Mouse (Mus musculus): ENCODE data around the gene Snx33. TPM values are rescaled to one million over a fixed set of nuclear protein-coding genes. Genes with fewer than 3 reads are reported as not detected.

Gene Snx33
- polyA plus RNA-seq, 1 experiment from 2014 or later = 2.2 TPM

DNA sequence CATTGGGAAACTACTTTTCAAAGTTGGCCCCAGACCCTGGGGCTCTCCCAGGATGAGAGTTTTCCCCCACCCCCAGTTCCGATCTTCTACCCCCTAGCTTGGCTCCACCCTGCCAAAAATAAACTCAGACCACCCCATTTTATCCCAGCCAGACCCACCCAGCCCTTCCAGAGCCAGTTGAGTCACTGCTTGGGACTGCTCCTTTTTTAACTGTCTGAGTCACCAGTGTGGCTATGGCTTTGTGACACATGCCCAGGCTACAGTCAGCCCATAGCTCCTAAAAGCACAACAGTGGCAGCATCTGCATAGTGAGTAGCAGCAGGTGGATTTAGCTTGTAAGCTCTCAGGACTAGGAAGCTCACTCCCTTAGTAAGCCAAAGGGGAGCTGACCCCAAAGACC is 55.1 kb downstream of the Snx33 start:
- H3K36me3 ChIP-seq (ENCODE audit: control insufficient read depth, insufficient read depth) = no peaks in the 10 kb centered on the region
- no peak overlapping the region for H3K27ac ChIP-seq (ENCODE audit: low read length)
- WGBS = 71% methylated on average over 1 of the region's 1 CpGs
- H3K4me1 ChIP-seq (replicated peaks; ENCODE audit: control insufficient read depth, insufficient read depth, low read length) = peaks cover 10% of the 10 kb centered on the region
- H3K27me3 ChIP-seq (replicated peaks; ENCODE audit: control insufficient read depth, insufficient read depth, low read length) = no peaks in the 10 kb centered on the region
- no peak overlapping the region for H3K4me2 ChIP-seq (ENCODE audit: low read length)
- no peak overlapping the region for H3K9ac ChIP-seq (replicated peaks; ENCODE audit: low read depth, low read length)
- no peaks in the 10 kb centered on the region for H3K9me3 ChIP-seq (ENCODE audit: control insufficient read depth, low read length)
- no peak for ATAC-seq
- no peak overlapping the region for H3K4me3 ChIP-seq (replicated peaks; ENCODE audit: low read length)

DNA sequence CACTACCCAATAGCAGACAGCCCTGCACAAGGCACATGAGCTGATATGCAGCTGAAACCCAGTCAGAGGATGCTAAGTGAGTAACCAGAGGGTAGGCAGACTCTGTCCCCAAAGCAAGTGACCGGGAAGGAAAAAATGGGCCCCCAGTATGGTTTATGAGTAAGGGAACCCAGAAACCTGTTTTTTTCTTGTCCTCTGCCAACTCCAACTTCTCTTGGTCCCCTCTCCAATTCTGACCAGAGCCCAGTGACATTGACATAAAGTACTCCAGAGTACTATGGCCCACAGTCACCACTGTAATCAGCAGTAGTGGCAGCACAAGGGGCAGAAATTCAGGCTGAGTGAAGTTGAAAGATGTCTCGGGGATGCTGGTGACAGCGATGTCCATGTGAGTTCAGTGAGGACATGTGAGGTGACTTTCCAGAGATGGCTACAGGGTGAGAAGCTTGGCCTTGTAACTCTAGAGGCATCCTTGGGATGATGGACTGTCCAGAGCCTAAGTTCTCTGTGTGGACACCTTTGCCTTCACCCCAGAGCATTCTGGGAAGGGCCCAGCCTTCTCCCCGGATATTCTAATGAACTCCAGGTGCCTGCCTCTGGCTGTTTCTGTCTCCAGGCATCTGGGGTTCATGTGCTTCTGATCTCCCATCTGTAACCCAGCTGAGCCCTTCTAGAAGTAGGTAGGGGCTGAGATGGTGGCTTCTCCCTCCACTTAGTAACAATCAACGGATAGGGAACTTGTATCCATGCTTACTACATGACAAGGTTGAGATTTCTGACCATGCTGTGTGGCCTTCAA is 55.9 kb downstream of the Snx33 start:
- Histone ChIP-seq H3K27me3 (replicated peaks; ENCODE audit: control insufficient read depth, insufficient read depth, low read length) (no peaks in the 10 kb centered on the region), H3K9me3 (ENCODE audit: control insufficient read depth, low read length) (no peaks in the 10 kb centered on the region), H3K4me3 (replicated peaks; ENCODE audit: low read length) (no peak overlapping the region), H3K4me2 (ENCODE audit: low read length) (no peak overlapping the region), H3K27ac (ENCODE audit: low read length) (no peak overlapping the region), H3K4me1 (replicated peaks; ENCODE audit: control insufficient read depth, insufficient read depth, low read length) (peaks cover 13% of the 10 kb centered on the region), H3K9ac (replicated peaks; ENCODE audit: low read depth, low read length) (no peak overlapping the region), H3K36me3 (ENCODE audit: control insufficient read depth, insufficient read depth) (no peaks in the 10 kb centered on the region)
- WGBS = 81% methylated on average over 5 of the region's 5 CpGs
- ATAC-seq = no peak

DNA sequence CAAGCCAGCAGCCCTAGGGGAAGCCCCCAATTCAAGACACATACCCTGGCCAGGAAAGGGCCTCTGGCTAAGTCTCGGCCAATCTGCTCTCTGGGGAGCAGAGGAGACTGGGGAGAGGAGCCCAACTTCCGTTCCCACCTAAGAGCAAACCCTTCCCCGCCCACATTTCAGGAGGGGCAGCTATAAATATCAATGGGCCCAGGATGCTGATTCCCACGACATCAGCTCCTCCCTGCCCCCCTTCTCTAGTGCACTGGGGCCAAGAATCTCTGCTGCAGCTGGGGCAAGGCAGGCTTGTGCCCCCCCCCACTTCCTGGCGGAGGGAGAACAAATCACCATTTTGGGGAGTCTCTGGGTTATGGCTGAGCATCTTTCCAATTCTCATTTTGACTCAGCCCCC is 57.0 kb downstream of the Snx33 start:
- Histone ChIP-seq H3K4me2 (ENCODE audit: low read length) (no peak overlapping the region), H3K9ac (replicated peaks; ENCODE audit: low read depth, low read length) (no peak overlapping the region), H3K4me1 (replicated peaks; ENCODE audit: control insufficient read depth, insufficient read depth, low read length) (peaks cover 13% of the 10 kb centered on the region), H3K36me3 (ENCODE audit: control insufficient read depth, insufficient read depth) (no peaks in the 10 kb centered on the region), H3K9me3 (ENCODE audit: control insufficient read depth, low read length) (no peaks in the 10 kb centered on the region), H3K4me3 (replicated peaks; ENCODE audit: low read length) (no peak overlapping the region), H3K27me3 (replicated peaks; ENCODE audit: control insufficient read depth, insufficient read depth, low read length) (no peaks in the 10 kb centered on the region), H3K27ac (ENCODE audit: low read length) (no peak overlapping the region)
- 44% methylated on average over 5 of the region's 5 CpGs for WGBS
- ATAC-seq = no peak

DNA sequence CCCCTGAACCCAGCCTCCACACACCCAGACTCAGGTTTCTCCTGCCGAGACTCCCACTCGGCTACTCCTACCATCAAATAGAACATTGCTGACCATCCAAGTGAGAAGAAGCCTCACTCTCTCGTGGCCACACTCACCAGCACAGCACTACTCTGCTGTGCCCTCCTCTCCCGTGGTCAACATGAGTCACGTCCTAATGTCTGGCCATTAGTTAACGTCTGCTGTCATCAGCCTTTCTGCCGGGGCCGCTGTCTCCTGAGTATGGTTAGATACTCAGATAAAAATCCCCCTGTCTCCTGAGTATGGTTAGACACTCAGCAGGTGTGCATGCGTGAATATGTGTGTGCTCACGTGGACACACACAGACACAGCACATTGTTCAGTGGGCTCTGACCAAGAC is 57.4 kb downstream of the Snx33 start:
- peaks cover 13% of the 10 kb centered on the region for H3K4me1 ChIP-seq (replicated peaks; ENCODE audit: control insufficient read depth, insufficient read depth, low read length)
- H3K27me3 ChIP-seq (replicated peaks; ENCODE audit: control insufficient read depth, insufficient read depth, low read length) = no peaks in the 10 kb centered on the region
- no peak for ATAC-seq
- no peak overlapping the region for H3K9ac ChIP-seq (replicated peaks; ENCODE audit: low read depth, low read length)
- H3K4me3 ChIP-seq (replicated peaks; ENCODE audit: low read length) = no peak overlapping the region
- no peaks in the 10 kb centered on the region for H3K9me3 ChIP-seq (ENCODE audit: control insufficient read depth, low read length)
- WGBS = 86% methylated on average over 10 of the region's 10 CpGs
- H3K36me3 ChIP-seq (ENCODE audit: control insufficient read depth, insufficient read depth) = no peaks in the 10 kb centered on the region
- H3K4me2 ChIP-seq (ENCODE audit: low read length) = no peak overlapping the region
- H3K27ac ChIP-seq (ENCODE audit: low read length) = no peak overlapping the region

DNA sequence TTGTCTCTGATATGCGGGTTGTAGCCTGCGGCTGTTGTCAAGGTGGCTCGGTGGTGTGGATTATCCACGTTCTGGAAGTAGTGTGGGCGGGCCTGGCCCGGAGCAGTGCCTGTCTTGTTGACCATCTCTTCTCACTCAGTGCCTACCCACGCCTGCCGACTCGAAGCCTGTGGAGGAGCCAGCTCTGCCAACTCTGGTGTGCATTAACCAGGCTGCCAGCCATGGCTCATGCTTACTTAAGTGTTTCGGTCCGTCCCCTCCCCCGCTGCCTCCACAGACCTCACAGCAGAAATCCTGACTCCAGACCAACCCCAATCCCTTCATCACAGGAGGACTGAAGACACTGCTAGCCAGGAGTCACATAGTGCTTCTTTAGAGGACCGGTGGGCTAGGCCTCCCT is 58.6 kb downstream of the Snx33 start:
- Histone ChIP-seq H3K27ac (ENCODE audit: low read length) (no peak overlapping the region), H3K27me3 (replicated peaks; ENCODE audit: control insufficient read depth, insufficient read depth, low read length) (no peaks in the 10 kb centered on the region; the same call in 1 of the 2 replicates), H3K9me3 (ENCODE audit: control insufficient read depth, low read length) (no peaks in the 10 kb centered on the region), H3K4me2 (ENCODE audit: low read length) (no peak overlapping the region), H3K9ac (replicated peaks; ENCODE audit: low read depth, low read length) (no peak overlapping the region), H3K4me3 (replicated peaks; ENCODE audit: low read length) (no peak overlapping the region), H3K36me3 (ENCODE audit: control insufficient read depth, insufficient read depth) (no peaks in the 10 kb centered on the region), H3K4me1 (replicated peaks; ENCODE audit: control insufficient read depth, insufficient read depth, low read length) (peaks cover 18% of the 10 kb centered on the region)
- ATAC-seq = no peak
- WGBS = 69% methylated on average over 13 of the region's 13 CpGs

DNA sequence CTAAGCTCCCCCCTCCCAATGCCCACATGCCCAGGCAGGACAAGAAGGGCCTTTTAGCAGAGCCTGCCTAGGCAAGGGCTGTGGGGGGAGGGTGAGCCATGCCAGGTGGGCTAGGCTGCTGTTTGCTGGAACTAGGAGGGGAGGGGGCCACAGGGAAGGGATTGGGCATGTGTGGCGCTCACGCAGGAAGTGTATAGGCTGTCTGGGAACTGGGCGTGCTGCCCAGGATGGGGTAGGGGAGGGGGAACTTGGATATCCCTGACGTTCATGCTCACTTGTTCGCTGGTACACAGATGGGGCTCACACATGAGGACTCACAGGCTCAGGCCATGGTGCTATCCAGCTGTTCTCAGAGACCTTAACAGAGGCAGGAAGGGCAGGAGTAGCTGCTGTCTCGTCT is 59.9 kb downstream of the Snx33 start:
- no peaks in the 10 kb centered on the region for H3K9me3 ChIP-seq (ENCODE audit: control insufficient read depth, low read length)
- WGBS = 26% methylated on average over 6 of the region's 6 CpGs

More for the DNA sequence above, 59.9 kb downstream of the Snx33 start:
- ATAC-seq = peak; percentile 95
- Histone ChIP-seq H3K4me3 (replicated peaks; ENCODE audit: low read length) (no peak overlapping the region), H3K4me1 (replicated peaks; ENCODE audit: control insufficient read depth, insufficient read depth, low read length) (peaks cover 18% of the 10 kb centered on the region), H3K36me3 (ENCODE audit: control insufficient read depth, insufficient read depth) (no peaks in the 10 kb centered on the region), H3K9ac (replicated peaks; ENCODE audit: low read depth, low read length) (no peak overlapping the region), H3K4me2 (ENCODE audit: low read length) (no peak overlapping the region), H3K27me3 (replicated peaks; ENCODE audit: control insufficient read depth, insufficient read depth, low read length) (no peaks in the 10 kb centered on the region; the same call in 1 of the 2 replicates), H3K27ac (ENCODE audit: low read length) (peak overlapping the region; percentile 0)

Other genes with a start within 250 kb of the Snx33 start
- gene Lingo1, start 131.9 kb downstream of the Snx33 start, polyA plus RNA-seq (2015; fragmentation: Nextera tagmentation; extraction: Ambion mirVana) = 39.0 and 45.0 TPM in 2 replicates
- gene Odf3l1, start 63.7 kb downstream of the Snx33 start, polyA plus RNA-seq (2015; fragmentation: Nextera tagmentation; extraction: Ambion mirVana) = not detected in 2 replicates
- gene Cspg4, start 63.3 kb downstream of the Snx33 start, polyA plus RNA-seq (2015; fragmentation: Nextera tagmentation; extraction: Ambion mirVana) = 7.2 and 8.0 TPM in 2 replicates
- gene Imp3, start 9.1 kb upstream of the Snx33 start, polyA plus RNA-seq (2015; fragmentation: Nextera tagmentation; extraction: Ambion mirVana) = 79.4 and 81.1 TPM in 2 replicates
- 34.0 and 35.3 TPM in 2 replicates for gene Snupn, start 22.5 kb upstream of the Snx33 start, polyA plus RNA-seq (2015; fragmentation: Nextera tagmentation; extraction: Ambion mirVana)
- 24.7 and 26.9 TPM in 2 replicates for gene Ptpn9, start 66.6 kb upstream of the Snx33 start, polyA plus RNA-seq (2015; fragmentation: Nextera tagmentation; extraction: Ambion mirVana)
- 28.2 and 29.5 TPM in 2 replicates for gene Sin3a, start 143.7 kb upstream of the Snx33 start, polyA plus RNA-seq (2015; fragmentation: Nextera tagmentation; extraction: Ambion mirVana)
- 66.4 and 95.4 TPM in 2 replicates for gene Man2c1, start 202.3 kb upstream of the Snx33 start, polyA plus RNA-seq (2015; fragmentation: Nextera tagmentation; extraction: Ambion mirVana)
- 7.5 and 10.6 TPM in 2 replicates for gene Neil1, start 219.9 kb upstream of the Snx33 start, polyA plus RNA-seq (2015; fragmentation: Nextera tagmentation; extraction: Ambion mirVana)
- gene Commd4, start 230.0 kb upstream of the Snx33 start, polyA plus RNA-seq (2015; fragmentation: Nextera tagmentation; extraction: Ambion mirVana) = 185 and 213 TPM in 2 replicates

Measured in forebrain, embryonic 16.5 days (tissue).